Mouse (Mus musculus) frontal cortex, adult (tissue): ENCODE measurements around the gene 0610040J01Rik.

ENCODE experiments used
- ATAC-seq: cut with Nextera tagmentation; 2 replicates; pipeline ENCODE4 v1.9.2; 2017; ENCODE audit warnings: mild to moderate bottlenecking, moderate library complexity, mixed read lengths; ENCODE audit not compliant: low TSS enrichment

0610040J01Rik gene

DNA sequence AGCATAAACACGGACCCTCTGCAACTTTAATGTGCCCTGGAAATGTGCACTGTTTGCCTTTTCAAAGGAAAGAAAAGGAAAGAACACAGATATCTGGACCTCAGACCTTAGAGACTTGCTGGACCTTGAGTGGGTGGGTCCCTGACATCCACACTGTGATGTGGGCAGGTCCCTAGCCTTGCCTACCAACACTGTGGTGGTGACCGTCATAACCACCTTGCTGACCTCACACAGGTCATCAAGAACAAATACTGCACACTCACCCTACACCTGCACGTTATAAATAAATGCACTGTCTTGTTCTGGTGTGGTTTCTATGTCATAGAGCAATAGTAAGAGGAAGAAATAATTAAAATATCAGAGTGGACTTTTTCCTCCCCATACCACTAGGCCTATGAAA lies 91.2 kb downstream of the 0610040J01Rik start:
- ATAC-seq, result no peak

GRCm38 (mm10) chr5:63906149-63907093 lies 94.3 kb downstream of the 0610040J01Rik start:
- ATAC-seq, result peak; percentile 82

DNA sequence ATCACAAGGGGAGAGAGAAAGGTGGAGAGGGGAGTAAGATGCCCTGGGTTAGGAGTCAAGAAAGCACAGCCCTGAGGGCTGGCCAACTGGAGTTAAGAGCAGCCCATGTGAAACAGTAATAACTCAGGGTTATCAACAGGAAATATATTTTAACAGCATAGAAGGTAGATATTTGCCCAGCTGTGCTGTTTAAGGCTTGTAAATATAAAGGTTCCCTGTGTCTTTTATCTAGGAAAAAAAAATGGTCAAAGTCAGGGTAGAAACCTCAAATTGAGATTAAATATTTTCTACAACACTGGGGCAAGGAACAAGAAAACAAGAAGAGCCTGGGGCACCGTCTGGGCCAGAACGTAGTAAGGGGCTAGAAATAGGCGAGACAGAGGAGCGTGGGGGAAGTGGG lies 95.3 kb downstream of the 0610040J01Rik start:
- no peak for ATAC-seq

- ATAC-seq, result no peak
These were observed 98.2 kb downstream of the 0610040J01Rik start for GRCm38 (mm10) chr5:63910171-63910960.

- no peak for ATAC-seq
These were observed 102.7 kb downstream of the 0610040J01Rik start for GRCm38 (mm10) chr5:63914896-63915295.

DNA sequence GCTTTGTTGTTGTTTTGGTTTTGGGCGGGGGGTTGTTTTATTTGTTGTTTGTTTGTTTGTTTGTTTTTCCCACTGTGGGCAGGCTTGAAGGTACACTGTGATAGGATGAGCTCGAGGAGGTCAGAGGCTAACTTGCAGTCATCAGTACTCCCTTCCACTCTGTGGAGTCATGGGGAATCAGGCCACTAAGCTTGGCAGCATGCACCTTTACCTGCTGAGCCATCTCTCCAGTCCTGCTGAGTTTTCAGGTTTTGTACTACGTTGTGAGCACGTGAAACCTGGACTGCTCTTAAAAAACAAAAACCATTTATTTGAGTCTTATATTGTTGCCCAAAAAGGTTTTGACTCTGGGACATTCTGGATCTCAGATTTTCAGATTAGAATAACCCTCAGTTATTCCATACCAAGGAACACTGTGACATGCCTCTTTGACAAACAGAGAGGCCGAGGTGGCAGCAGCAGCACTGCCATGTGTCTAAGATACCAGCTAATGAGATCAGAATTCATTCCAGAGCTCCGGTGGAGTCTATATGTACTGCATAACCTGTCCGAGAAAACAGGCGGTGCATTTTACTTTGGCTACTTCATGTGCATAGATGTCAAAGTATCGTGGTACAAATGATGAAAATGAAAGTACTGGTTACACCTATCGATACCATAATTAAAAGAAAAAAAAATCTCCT lies 104.4 kb downstream of the 0610040J01Rik start:
- ATAC-seq, result no peak

DNA sequence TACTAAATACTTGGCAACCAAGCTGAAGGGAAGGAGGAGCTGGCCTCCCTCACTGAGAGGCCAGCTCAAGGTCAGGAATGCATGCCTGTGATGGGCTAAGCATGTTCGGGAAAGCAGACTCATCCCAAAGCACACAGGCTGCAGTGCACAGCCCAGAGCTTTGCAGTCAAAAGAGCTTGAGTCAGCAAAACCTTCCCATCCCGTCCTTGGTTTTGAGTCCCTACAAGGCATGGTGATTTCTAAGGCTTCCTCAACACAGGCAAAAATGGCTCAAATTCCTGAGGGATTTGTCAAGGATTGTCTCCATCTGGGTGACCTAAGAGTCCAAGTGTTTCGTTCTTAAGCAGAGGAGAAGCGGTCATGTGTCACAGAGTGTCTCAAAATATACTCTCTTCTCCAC lies 106.0 kb downstream of the 0610040J01Rik start:
- ATAC-seq, result 0 out of 2 replicates have a peak, but pooled peaks have one; percentile 28

DNA sequence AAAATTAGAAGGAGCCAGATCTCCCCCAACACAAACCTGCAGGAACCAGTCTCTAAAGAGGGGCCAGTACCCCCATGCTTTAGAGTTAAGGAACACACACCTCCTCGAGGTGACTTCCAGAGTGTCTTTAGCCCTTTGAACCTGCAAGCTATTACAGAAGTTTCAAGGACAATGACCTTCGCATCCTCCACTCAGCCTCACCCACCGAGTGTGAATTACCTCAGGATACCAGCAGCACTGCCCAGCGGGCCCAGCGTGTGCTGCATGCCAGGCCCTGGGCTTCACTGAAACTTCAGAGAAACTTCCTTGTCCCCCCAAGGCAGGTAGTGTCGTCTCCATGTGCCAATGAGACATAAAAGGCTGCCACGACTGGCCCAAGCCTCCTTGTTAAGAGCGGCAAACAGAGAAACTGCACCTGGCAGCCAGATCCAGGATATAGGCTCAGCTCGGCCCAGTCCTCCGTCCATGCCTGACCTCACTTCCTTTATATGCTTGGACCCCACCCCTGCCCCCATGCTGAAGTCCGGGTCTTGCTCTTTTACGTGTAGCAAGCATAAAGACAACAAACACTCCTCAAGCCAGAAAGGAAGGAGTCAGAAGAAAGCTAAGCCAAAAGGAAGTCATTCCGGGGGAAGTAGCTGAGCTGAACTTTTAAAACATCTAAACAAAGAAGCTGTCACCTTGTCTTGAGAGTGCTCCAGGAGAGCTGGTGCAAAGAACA lies 111.3 kb downstream of the 0610040J01Rik start:
- no peak for ATAC-seq

DNA sequence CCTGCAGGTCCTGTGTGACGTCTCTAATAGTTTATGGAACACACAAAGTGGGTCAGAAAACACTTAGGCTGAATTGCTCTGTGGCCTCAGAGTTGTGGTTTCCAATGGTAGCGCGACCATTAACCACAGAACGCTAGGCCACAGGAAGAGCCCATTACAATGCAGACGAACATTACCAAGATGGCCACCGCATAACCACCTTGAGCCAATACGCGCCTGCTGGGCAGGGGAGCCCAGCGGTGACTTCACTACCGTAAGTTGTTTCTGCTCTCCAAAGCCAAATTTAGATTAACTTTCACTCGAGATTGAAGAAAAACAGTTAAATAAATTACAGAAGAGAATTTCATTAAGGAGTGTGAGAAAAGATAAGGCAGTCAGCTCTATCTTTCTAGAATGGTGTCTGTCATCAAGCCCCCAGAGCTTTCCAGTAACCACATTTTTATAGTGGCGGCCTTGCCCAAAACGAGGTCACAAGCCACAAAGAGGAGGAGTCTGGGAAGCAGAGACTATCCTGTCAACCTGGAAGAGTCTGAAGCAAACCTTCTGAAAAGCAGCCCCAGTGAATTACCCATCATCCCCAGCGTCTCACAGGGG lies 113.0 kb downstream of the 0610040J01Rik start:
- no peak for ATAC-seq

- no peak for ATAC-seq
These were observed 118.7 kb downstream of the 0610040J01Rik start for GRCm38 (mm10) chr5:63930824-63931358.

GRCm38 (mm10) chr5:63932829-63933228 lies 120.7 kb downstream of the 0610040J01Rik start:
- no peak for ATAC-seq

- ATAC-seq, result no peak
These were observed 123.4 kb downstream of the 0610040J01Rik start for GRCm38 (mm10) chr5:63935581-63935980.

DNA sequence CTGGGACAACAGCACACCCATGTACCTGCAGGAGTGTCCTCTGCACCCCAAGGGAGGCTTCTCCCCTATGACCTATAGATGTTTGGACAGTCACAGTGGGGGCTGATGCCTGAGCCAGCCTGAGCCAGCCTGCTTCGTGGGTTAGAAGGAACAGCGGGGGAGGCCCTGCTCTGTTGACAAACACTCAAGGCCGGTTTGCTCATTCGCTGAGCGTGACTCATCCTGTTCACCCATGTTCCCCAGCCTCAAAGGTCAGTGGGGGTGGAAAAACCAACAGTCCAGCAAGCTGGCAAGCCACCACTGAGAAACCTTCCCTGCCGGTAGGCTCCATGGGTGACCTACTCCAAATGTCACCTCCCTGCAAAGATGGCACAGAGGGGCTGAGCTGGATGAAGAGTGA lies 124.6 kb downstream of the 0610040J01Rik start:
- ATAC-seq, result no peak

DNA sequence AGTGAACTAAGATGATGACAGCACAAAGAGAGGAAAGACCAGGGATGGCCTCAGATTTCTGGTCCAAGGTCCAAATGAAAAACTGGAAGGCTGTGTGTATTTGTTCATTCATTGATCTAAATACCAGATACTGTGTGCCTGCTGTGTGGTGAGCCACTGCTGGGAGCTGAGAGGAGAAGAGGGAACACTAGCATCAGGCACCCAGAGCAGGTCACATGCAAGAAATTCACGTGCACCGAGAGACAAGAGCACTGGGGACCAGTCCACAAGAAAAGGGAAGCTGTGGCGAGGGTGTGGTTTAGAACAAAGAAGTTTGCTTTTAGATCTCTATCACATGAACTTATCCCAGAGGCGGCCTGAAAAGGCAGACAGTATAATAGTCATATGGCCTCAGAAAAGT lies 126.4 kb downstream of the 0610040J01Rik start:
- ATAC-seq, result peak; percentile 44; the same call in 1 of the 2 replicates

DNA sequence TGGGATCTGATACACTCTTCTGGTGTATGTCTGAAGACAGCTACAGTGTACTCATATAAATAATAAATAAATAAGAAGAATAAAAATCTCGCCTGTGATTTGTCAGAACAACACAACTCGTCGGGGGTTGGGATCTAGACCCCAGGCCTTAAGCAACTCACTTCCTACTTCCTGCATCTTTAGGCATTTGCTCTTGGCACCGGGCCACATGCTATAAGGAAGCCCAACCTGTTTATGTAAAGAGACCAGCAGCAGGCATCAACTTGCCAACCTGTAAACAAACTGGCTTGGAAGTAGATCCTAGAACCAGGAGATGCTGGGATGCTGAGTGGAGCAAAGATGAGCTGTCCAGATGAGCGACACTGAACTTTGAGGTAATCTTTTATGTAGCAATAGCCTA lies 129.7 kb downstream of the 0610040J01Rik start:
- no peak for ATAC-seq

DNA sequence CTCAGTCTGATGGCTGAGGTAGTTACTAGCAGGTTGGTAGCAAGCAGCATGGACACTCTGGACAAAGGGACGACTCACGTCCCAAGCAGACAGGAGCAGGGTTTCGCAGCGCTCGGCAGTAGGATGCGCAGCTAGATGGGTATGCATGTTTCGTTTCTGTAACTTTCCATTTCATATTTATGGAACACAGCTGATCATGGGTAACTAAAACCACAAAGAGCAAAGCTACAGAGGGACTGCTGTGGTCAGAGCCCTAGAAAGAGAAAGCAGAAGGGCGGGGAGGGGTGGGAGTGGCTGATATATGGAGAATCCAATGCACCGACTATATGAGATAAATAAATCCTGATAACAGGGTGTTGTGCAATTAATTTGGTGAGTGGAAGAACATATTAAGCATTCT lies 131.1 kb downstream of the 0610040J01Rik start:
- ATAC-seq, result no peak

GRCm38 (mm10) chr5:63947526-63947925 lies 135.4 kb downstream of the 0610040J01Rik start:
- no peak for ATAC-seq

GRCm38 (mm10) chr5:63949195-63949594 lies 137.0 kb downstream of the 0610040J01Rik start:
- no peak for ATAC-seq
